Mouse (Mus musculus): ENCODE measurements around the gene Add3.

DNA sequence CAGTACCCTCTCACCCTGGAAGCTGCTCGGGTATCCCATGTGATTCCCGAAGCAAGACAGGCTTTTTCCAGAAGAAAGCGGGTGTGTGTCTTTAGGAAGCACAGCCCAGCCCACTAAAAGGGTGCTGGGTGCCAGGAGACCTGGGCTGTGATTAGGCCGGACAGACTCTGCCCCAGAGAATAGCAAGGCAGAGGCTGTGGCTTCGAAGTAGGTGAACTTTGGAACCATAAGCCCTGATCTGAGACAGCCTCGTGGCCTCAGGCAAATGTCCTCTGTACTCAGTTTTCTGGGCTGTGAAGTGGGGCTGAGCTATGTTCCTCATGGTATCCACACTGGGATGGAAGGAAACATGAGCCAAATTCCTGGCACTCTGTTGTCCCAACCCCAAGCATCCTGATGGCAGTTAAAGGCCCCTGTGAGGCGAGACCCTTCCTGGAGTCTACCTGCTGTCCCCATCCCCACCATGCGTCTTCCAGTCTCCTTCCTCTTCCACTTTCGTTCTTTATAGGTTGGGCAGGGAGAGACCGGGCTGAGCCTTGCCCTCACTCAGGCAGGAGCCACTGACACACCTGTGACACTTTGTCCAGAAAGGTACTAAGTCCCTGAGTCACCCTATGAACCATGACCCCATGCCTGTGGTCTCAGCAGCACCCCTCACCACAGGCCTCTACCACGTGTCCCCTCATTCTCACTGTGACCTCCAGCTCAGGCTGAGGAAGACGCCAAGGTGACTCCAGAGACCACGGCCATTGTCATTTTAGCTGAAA, 118.7 kb downstream of the Add3 start:
- TF ChIP-seq CTCF (conservative IDR thresholded peaks at IDR 0.05 in 1 of 2, IDR thresholded peaks at IDR 0.05 in 1 of 2; ENCODE audit: low read depth in 2 of 2, low read length in 2 of 2) = no peak
- TF ChIP-seq UBTF (IDR thresholded peaks at IDR 0.05; ENCODE audit: low read depth, low read length) = no peak
- TF ChIP-seq POLR2A (IDR thresholded peaks at IDR 0.05; ENCODE audit: low read depth, low read length) = no peak
- TF ChIP-seq USF2 (conservative IDR thresholded peaks at IDR 0.05; ENCODE audit: low read depth, low read length) = no peak
- no peak for TF ChIP-seq MAZ (IDR thresholded peaks at IDR 0.05; ENCODE audit: low read depth, low read length)
- no peak for TF ChIP-seq USF1 (IDR thresholded peaks at IDR 0.05; ENCODE audit: low read depth, low read length)
- no peak for TF ChIP-seq TCF12 (IDR thresholded peaks at IDR 0.05; ENCODE audit: low read depth, low read length)
- TF ChIP-seq EP300 (IDR thresholded peaks at IDR 0.05; ENCODE audit: low read length) = no peak
- no peak for TF ChIP-seq ZNF384 (IDR thresholded peaks at IDR 0.05; ENCODE audit: low read depth, low read length)
- no peak for TF ChIP-seq MYC (IDR thresholded peaks at IDR 0.05; ENCODE audit: low read depth, low read length)
- TF ChIP-seq CHD1 (IDR thresholded peaks at IDR 0.05; ENCODE audit: low read depth, low read length) = no peak
- TF ChIP-seq MAX (IDR thresholded peaks at IDR 0.05; ENCODE audit: low read length) = no peak
- TF ChIP-seq CHD2 (IDR thresholded peaks at IDR 0.05; ENCODE audit: low read length) = no peak
- TF ChIP-seq MEF2A (IDR thresholded peaks at IDR 0.05; ENCODE audit: borderline replicate concordance, low read depth, low read length) = no peak
